Mouse (Mus musculus): Measurements from ENCODE around the gene Wdr5. TPM values are rescaled to one million over a fixed set of nuclear protein-coding genes. Genes with fewer than 3 reads are reported as not detected.

Gene Wdr5
- polyA plus RNA-seq, 1 experiment from 2014 or later = 45.6 TPM

GRCm38 (mm10) chr2:27572928-27573627, 58.1 kb downstream of the Wdr5 start:
- Histone ChIP-seq H3K9ac (ENCODE audit: low read length) (no peak overlapping the region), H3K4me1 (ENCODE audit: control insufficient read depth, insufficient read depth, low read length) (peaks cover 25% of the 10 kb centered on the region), H3K36me3 (ENCODE audit: control insufficient read depth, insufficient read depth, low read length) (no peaks in the 10 kb centered on the region), H3K9me3 (replicated peaks; ENCODE audit: control insufficient read depth, low read length) (no peaks in the 10 kb centered on the region), H3K4me2 (ENCODE audit: low read depth, low read length) (no peak overlapping the region), H3K27me3 (ENCODE audit: control insufficient read depth, insufficient read depth, low read length) (no peaks in the 10 kb centered on the region), H3K27ac (ENCODE audit: low read length) (0 out of 2 replicates have a peak overlapping the region, but pooled peaks have one; percentile 21), H3K4me3 (replicated peaks; ENCODE audit: low read length) (no peak overlapping the region)
- peak; percentile 74 for ATAC-seq (ENCODE audit: insufficient read depth, low FRiP score)
- 47% methylated on average over 18 of the region's 18 CpGs for WGBS

DNA sequence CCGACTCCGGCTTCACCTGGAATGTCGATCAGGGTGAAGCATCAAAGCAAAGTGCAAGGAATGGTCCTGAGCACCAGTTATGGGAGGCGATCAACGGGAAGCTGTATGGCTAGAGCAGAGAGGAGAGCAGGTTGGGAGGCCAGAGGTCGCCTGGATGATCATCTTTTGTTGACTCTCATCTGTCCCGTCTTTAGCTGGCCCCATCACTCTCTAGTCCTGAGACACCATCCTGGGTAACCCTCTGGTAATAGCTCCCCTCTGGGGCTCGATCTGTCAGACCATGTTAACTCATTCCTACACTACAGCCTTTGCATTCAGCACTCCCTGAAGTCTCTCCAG, 58.6 kb downstream of the Wdr5 start:
- Histone ChIP-seq H3K9ac (ENCODE audit: low read length) (no peak overlapping the region), H3K4me2 (ENCODE audit: low read depth, low read length) (no peak overlapping the region), H3K4me1 (ENCODE audit: control insufficient read depth, insufficient read depth, low read length) (peaks cover 25% of the 10 kb centered on the region), H3K27me3 (ENCODE audit: control insufficient read depth, insufficient read depth, low read length) (no peaks in the 10 kb centered on the region), H3K36me3 (ENCODE audit: control insufficient read depth, insufficient read depth, low read length) (no peaks in the 10 kb centered on the region), H3K9me3 (replicated peaks; ENCODE audit: control insufficient read depth, low read length) (no peaks in the 10 kb centered on the region), H3K27ac (ENCODE audit: low read length) (no peak overlapping the region), H3K4me3 (replicated peaks; ENCODE audit: low read length) (no peak overlapping the region)
- ATAC-seq (ENCODE audit: insufficient read depth, low FRiP score) = no peak
- 69% methylated on average over 8 of the region's 8 CpGs for WGBS

DNA sequence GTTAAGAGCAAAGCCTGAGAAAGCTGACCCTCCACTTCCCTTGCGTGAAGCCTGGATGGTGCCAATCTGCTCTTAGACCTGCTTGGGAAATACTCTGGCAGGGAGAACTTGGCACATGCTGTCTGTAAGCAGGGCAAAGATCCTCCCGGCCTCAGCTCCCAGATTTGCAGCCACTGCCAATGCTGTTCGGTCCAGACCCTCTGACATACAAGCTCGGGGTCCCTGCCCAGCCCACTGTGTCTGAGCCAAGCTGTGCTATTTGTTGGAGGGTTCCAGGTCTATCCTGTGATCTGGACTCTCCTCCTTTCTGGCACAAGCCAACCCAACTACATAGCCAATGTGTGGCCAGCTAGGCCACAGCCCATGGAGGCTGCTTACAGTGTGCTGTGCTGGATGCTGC, 61.5 kb downstream of the Wdr5 start:
- no peaks in the 10 kb centered on the region for H3K36me3 ChIP-seq (ENCODE audit: control insufficient read depth, insufficient read depth, low read length)
- 84% methylated on average over 4 of the region's 4 CpGs for WGBS
- H3K9me3 ChIP-seq (replicated peaks; ENCODE audit: control insufficient read depth, low read length) = no peaks in the 10 kb centered on the region
- no peak overlapping the region for H3K4me2 ChIP-seq (ENCODE audit: low read depth, low read length)
- ATAC-seq (ENCODE audit: insufficient read depth, low FRiP score) = no peak
- peaks cover 18% of the 10 kb centered on the region for H3K4me1 ChIP-seq (ENCODE audit: control insufficient read depth, insufficient read depth, low read length)
- no peak overlapping the region for H3K9ac ChIP-seq (ENCODE audit: low read length)
- no peak overlapping the region for H3K27ac ChIP-seq (ENCODE audit: low read length)
- no peaks in the 10 kb centered on the region for H3K27me3 ChIP-seq (ENCODE audit: control insufficient read depth, insufficient read depth, low read length)
- H3K4me3 ChIP-seq (replicated peaks; ENCODE audit: low read length) = no peak overlapping the region

- Histone ChIP-seq H3K9ac (ENCODE audit: low read length) (no peak overlapping the region), H3K27me3 (ENCODE audit: control insufficient read depth, insufficient read depth, low read length) (no peaks in the 10 kb centered on the region), H3K9me3 (replicated peaks; ENCODE audit: control insufficient read depth, low read length) (no peaks in the 10 kb centered on the region), H3K4me2 (ENCODE audit: low read depth, low read length) (no peak overlapping the region), H3K4me3 (replicated peaks; ENCODE audit: low read length) (no peak overlapping the region), H3K4me1 (ENCODE audit: control insufficient read depth, insufficient read depth, low read length) (peaks cover under 1% of the 10 kb centered on the region), H3K27ac (ENCODE audit: low read length) (no peak overlapping the region), H3K36me3 (ENCODE audit: control insufficient read depth, insufficient read depth, low read length) (no peaks in the 10 kb centered on the region)
- 85% methylated on average over 4 of the region's 4 CpGs for WGBS
- no peak for ATAC-seq (ENCODE audit: insufficient read depth, low FRiP score)
These were observed 63.6 kb downstream of the Wdr5 start for GRCm38 (mm10) chr2:27578552-27578951.

- no peaks in the 10 kb centered on the region for H3K27me3 ChIP-seq (ENCODE audit: control insufficient read depth, insufficient read depth, low read length)
- WGBS = 56% methylated on average over 11 of the region's 11 CpGs
- H3K27ac ChIP-seq (ENCODE audit: low read length) = no peak overlapping the region
- no peaks in the 10 kb centered on the region for H3K9me3 ChIP-seq (replicated peaks; ENCODE audit: control insufficient read depth, low read length)
- no peak for ATAC-seq (ENCODE audit: insufficient read depth, low FRiP score)
- no peaks in the 10 kb centered on the region for H3K4me1 ChIP-seq (ENCODE audit: control insufficient read depth, insufficient read depth, low read length)
- no peaks in the 10 kb centered on the region for H3K36me3 ChIP-seq (ENCODE audit: control insufficient read depth, insufficient read depth, low read length)
- H3K9ac ChIP-seq (ENCODE audit: low read length) = no peak overlapping the region
- H3K4me2 ChIP-seq (ENCODE audit: low read depth, low read length) = no peak overlapping the region
- H3K4me3 ChIP-seq (replicated peaks; ENCODE audit: low read length) = no peak overlapping the region
These were observed 67.2 kb downstream of the Wdr5 start for GRCm38 (mm10) chr2:27582112-27582511.

GRCm38 (mm10) chr2:27583019-27583418, 68.1 kb downstream of the Wdr5 start:
- 77% methylated on average over 2 of the region's 2 CpGs for WGBS
- H3K9ac ChIP-seq (ENCODE audit: low read length) = no peak overlapping the region
- no peaks in the 10 kb centered on the region for H3K9me3 ChIP-seq (replicated peaks; ENCODE audit: control insufficient read depth, low read length)
- no peak overlapping the region for H3K4me2 ChIP-seq (ENCODE audit: low read depth, low read length)
- no peak for ATAC-seq (ENCODE audit: insufficient read depth, low FRiP score)
- no peak overlapping the region for H3K27ac ChIP-seq (ENCODE audit: low read length)
- no peaks in the 10 kb centered on the region for H3K4me1 ChIP-seq (ENCODE audit: control insufficient read depth, insufficient read depth, low read length)
- no peaks in the 10 kb centered on the region for H3K27me3 ChIP-seq (ENCODE audit: control insufficient read depth, insufficient read depth, low read length)
- H3K4me3 ChIP-seq (replicated peaks; ENCODE audit: low read length) = no peak overlapping the region
- no peaks in the 10 kb centered on the region for H3K36me3 ChIP-seq (ENCODE audit: control insufficient read depth, insufficient read depth, low read length)

DNA sequence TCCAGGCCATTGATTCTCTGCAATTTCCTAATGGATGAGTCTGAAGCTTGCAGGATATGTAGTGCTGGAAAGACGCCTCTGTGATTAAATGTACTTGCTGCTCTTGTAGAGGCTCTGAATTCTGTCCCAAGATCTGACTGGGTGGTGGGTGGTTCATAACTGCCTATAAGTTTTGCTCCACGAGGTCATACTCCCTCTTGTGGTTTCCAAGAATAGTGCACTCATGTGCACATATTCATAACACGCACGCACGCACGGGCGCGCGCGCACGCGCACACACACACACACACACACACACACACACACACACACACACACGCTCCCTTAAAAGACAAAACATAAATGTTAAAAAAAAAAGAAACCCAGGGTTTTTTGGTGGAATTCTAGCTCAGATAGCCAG, 69.6 kb downstream of the Wdr5 start:
- ATAC-seq (ENCODE audit: insufficient read depth, low FRiP score) = no peak
- Histone ChIP-seq H3K4me3 (replicated peaks; ENCODE audit: low read length) (no peak overlapping the region), H3K9me3 (replicated peaks; ENCODE audit: control insufficient read depth, low read length) (no peaks in the 10 kb centered on the region), H3K4me1 (ENCODE audit: control insufficient read depth, insufficient read depth, low read length) (no peaks in the 10 kb centered on the region), H3K36me3 (ENCODE audit: control insufficient read depth, insufficient read depth, low read length) (no peaks in the 10 kb centered on the region), H3K9ac (ENCODE audit: low read length) (no peak overlapping the region), H3K4me2 (ENCODE audit: low read depth, low read length) (no peak overlapping the region), H3K27me3 (ENCODE audit: control insufficient read depth, insufficient read depth, low read length) (no peaks in the 10 kb centered on the region), H3K27ac (ENCODE audit: low read length) (no peak overlapping the region)
- 91% methylated on average over 13 of the region's 13 CpGs for WGBS

Other genes starting within 250 kb of the Wdr5 start
- 6.5 and 6.8 TPM in 2 replicates for gene Vav2, start 88.1 kb upstream of the Wdr5 start, polyA plus RNA-seq (2015; fragmentation: Nextera tagmentation; extraction: Ambion mirVana)
- 7.6 and 7.7 TPM in 2 replicates for gene Brd3os, start 72.8 kb upstream of the Wdr5 start, polyA plus RNA-seq (2015; fragmentation: Nextera tagmentation; extraction: Ambion mirVana)
- gene Brd3, start 7.5 kb upstream of the Wdr5 start, polyA plus RNA-seq (2015; fragmentation: Nextera tagmentation; extraction: Ambion mirVana) = 79.3 and 85.4 TPM in 2 replicates
- 11.9 and 12.4 TPM in 2 replicates for gene Rxra, start 161.3 kb downstream of the Wdr5 start, polyA plus RNA-seq (2015; fragmentation: Nextera tagmentation; extraction: Ambion mirVana)

Data from stomach, embryonic 16.5 days (tissue).